Mouse (Mus musculus): ENCODE measurements around the gene Astn2. TPM values are rescaled to one million over a fixed set of nuclear protein-coding genes. Genes with fewer than 3 reads are reported as not detected.

Gene Astn2
- polyA plus RNA-seq, 1 experiment from 2014 or later, result 0.14 TPM

- Histone ChIP-seq H3K4me2 (ENCODE audit: low read depth, low read length) (no peak overlapping the region), H3K4me3 (ENCODE audit: low read length) (no peak overlapping the region), H3K4me1 (ENCODE audit: control insufficient read depth, insufficient read depth, low read length) (no peaks in the 10 kb centered on the region), H3K9me3 (replicated peaks; ENCODE audit: control insufficient read depth, low read length) (no peaks in the 10 kb centered on the region), H3K36me3 (ENCODE audit: control insufficient read depth, insufficient read depth) (no peaks in the 10 kb centered on the region), H3K9ac (ENCODE audit: low read length) (no peak overlapping the region), H3K27ac (ENCODE audit: low read length) (no peak overlapping the region), H3K27me3 (ENCODE audit: control insufficient read depth, insufficient read depth, low read length) (no peaks in the 10 kb centered on the region)
- WGBS, result 58% methylated on average over 2 of the region's 2 CpGs
- no peak for ATAC-seq (replicated peaks; ENCODE audit: extremely low read depth, insufficient read depth, low FRiP score)
Measured at GRCm38 (mm10) chr4:66232350-66232749, 172.1 kb downstream of the Astn2 start.

GRCm38 (mm10) chr4:66230735-66231134 lies 173.7 kb downstream of the Astn2 start:
- Histone ChIP-seq H3K9me3 (replicated peaks; ENCODE audit: control insufficient read depth, low read length) (no peaks in the 10 kb centered on the region), H3K27me3 (ENCODE audit: control insufficient read depth, insufficient read depth, low read length) (no peaks in the 10 kb centered on the region), H3K4me3 (ENCODE audit: low read length) (no peak overlapping the region), H3K36me3 (ENCODE audit: control insufficient read depth, insufficient read depth) (no peaks in the 10 kb centered on the region), H3K9ac (ENCODE audit: low read length) (no peak overlapping the region), H3K4me2 (ENCODE audit: low read depth, low read length) (no peak overlapping the region), H3K4me1 (ENCODE audit: control insufficient read depth, insufficient read depth, low read length) (no peaks in the 10 kb centered on the region), H3K27ac (ENCODE audit: low read length) (no peak overlapping the region)
- WGBS, result 81% methylated on average over 4 of the region's 4 CpGs
- ATAC-seq (replicated peaks; ENCODE audit: extremely low read depth, insufficient read depth, low FRiP score), result no peak

DNA sequence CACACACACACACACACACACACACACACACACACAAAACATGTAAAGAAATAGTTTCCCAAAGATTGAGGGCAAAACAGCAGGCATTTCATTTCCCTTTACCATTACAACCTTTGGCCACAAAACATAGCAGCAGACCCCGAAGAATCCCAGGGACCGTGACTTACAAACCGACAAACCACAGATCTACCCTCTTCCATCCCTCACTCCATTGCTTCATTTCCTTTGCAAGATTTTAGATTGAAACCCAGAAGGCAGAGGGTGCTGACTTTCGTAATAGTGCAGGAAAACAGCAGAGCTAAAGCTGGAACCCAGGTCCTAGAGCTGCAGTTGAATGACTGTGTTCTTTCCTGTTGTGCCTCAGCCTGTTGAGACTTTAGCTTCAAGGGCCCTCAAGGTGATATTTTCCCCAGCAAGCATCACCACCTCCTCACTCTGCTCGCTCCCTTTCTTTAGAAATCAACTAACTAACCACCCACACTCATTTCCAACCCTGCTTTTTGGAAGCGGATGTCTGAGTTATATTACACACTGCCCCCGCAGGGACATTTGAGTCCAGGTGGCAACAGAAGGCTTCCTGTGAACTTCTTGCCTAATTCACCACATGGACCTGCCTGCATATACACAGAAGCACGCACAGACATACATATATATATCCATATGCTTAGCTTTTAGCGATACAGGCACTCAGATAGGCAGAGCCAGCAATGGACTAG lies 181.7 kb downstream of the Astn2 start:
- H3K4me2 ChIP-seq (ENCODE audit: low read depth, low read length), result no peak overlapping the region
- no peak for ATAC-seq (replicated peaks; ENCODE audit: extremely low read depth, insufficient read depth, low FRiP score)
- no peak overlapping the region for H3K9ac ChIP-seq (ENCODE audit: low read length)
- no peak overlapping the region for H3K4me3 ChIP-seq (ENCODE audit: low read length)
- no peaks in the 10 kb centered on the region for H3K27me3 ChIP-seq (ENCODE audit: control insufficient read depth, insufficient read depth, low read length)
- WGBS, result 76% methylated on average over 9 of the region's 9 CpGs
- H3K36me3 ChIP-seq (ENCODE audit: control insufficient read depth, insufficient read depth), result no peaks in the 10 kb centered on the region
- no peaks in the 10 kb centered on the region for H3K4me1 ChIP-seq (ENCODE audit: control insufficient read depth, insufficient read depth, low read length)
- no peaks in the 10 kb centered on the region for H3K9me3 ChIP-seq (replicated peaks; ENCODE audit: control insufficient read depth, low read length)
- no peak overlapping the region for H3K27ac ChIP-seq (ENCODE audit: low read length)

GRCm38 (mm10) chr4:66215170-66215618 lies 189.2 kb downstream of the Astn2 start:
- no peak overlapping the region for H3K4me2 ChIP-seq (ENCODE audit: low read depth, low read length)
- no peak overlapping the region for H3K4me3 ChIP-seq (ENCODE audit: low read length)
- H3K27ac ChIP-seq (ENCODE audit: low read length), result no peak overlapping the region
- no peaks in the 10 kb centered on the region for H3K4me1 ChIP-seq (ENCODE audit: control insufficient read depth, insufficient read depth, low read length)
- no peak overlapping the region for H3K9ac ChIP-seq (ENCODE audit: low read length)
- ATAC-seq (replicated peaks; ENCODE audit: extremely low read depth, insufficient read depth, low FRiP score), result no peak
- no peaks in the 10 kb centered on the region for H3K27me3 ChIP-seq (ENCODE audit: control insufficient read depth, insufficient read depth, low read length)
- H3K36me3 ChIP-seq (ENCODE audit: control insufficient read depth, insufficient read depth), result no peaks in the 10 kb centered on the region
- WGBS, result 64% methylated on average over 9 of the region's 9 CpGs
- no peaks in the 10 kb centered on the region for H3K9me3 ChIP-seq (replicated peaks; ENCODE audit: control insufficient read depth, low read length)

DNA sequence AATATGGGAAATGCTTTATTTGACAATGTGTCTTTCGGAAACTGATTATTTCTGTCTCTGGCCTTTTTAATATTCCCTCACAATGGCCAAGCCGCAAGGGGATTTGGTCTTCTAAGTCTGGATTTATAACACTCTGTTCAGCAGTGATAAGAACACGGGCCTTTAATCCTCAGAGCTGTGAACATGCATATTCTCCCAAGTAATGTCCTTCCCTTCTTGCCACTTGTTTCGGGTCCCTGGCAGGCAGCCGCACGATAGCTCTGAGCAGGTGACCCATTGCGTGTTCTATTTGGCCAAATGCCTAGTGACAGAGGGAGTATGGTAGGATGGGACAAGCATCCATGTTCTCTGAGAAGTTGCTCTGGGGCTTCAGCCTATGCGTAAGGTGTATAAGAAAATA lies 214.8 kb downstream of the Astn2 start:
- Histone ChIP-seq H3K9ac (ENCODE audit: low read length) (no peak overlapping the region), H3K27ac (ENCODE audit: low read length) (no peak overlapping the region), H3K4me3 (ENCODE audit: low read length) (no peak overlapping the region), H3K4me2 (ENCODE audit: low read depth, low read length) (no peak overlapping the region), H3K36me3 (ENCODE audit: control insufficient read depth, insufficient read depth) (no peaks in the 10 kb centered on the region), H3K9me3 (replicated peaks; ENCODE audit: control insufficient read depth, low read length) (peaks cover 5% of the 10 kb centered on the region), H3K27me3 (ENCODE audit: control insufficient read depth, insufficient read depth, low read length) (no peaks in the 10 kb centered on the region), H3K4me1 (ENCODE audit: control insufficient read depth, insufficient read depth, low read length) (no peaks in the 10 kb centered on the region)
- WGBS, result 86% methylated on average over 8 of the region's 8 CpGs
- no peak for ATAC-seq (replicated peaks; ENCODE audit: extremely low read depth, insufficient read depth, low FRiP score)

DNA sequence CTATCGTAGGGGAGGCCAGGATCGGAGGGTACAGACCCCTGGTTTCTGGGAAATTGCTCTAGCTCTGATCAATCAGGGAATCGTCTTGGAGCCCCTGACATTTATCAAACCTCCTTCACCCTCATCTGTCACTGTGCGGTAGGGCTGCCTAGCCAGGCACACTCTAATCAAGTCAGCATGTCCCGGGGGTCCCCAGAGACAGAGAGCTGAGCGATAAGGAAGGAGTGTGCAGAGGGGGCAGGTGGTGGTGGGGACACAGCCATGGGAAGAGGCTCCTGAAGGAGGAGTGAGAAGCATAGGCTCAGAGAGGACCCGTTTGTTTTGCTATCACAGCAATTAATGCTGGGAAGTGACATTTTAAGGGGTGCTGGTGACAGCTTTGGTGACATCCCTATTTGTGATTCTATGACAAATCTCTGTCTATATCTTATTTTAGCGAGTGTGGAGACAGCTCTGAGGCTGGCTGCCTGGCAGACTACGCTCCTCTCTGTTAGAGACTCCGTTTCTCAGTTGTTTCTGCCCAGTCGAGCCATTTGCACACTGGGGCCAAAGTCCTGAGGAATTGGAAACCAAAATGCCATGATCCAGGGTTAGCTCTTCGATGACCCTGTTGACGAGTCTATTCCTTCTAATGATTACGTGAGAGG lies 228.4 kb downstream of the Astn2 start:
- 43% methylated on average over 14 of the region's 14 CpGs for WGBS
- Histone ChIP-seq H3K9ac (ENCODE audit: low read length) (no peak overlapping the region), H3K4me3 (ENCODE audit: low read length) (no peak overlapping the region), H3K4me2 (ENCODE audit: low read depth, low read length) (no peak overlapping the region), H3K36me3 (ENCODE audit: control insufficient read depth, insufficient read depth) (no peaks in the 10 kb centered on the region), H3K27me3 (ENCODE audit: control insufficient read depth, insufficient read depth, low read length) (no peaks in the 10 kb centered on the region), H3K4me1 (ENCODE audit: control insufficient read depth, insufficient read depth, low read length) (peaks cover 7% of the 10 kb centered on the region), H3K9me3 (replicated peaks; ENCODE audit: control insufficient read depth, low read length) (no peaks in the 10 kb centered on the region), H3K27ac (ENCODE audit: low read length) (no peak overlapping the region)
- no peak for ATAC-seq (replicated peaks; ENCODE audit: extremely low read depth, insufficient read depth, low FRiP score)

DNA sequence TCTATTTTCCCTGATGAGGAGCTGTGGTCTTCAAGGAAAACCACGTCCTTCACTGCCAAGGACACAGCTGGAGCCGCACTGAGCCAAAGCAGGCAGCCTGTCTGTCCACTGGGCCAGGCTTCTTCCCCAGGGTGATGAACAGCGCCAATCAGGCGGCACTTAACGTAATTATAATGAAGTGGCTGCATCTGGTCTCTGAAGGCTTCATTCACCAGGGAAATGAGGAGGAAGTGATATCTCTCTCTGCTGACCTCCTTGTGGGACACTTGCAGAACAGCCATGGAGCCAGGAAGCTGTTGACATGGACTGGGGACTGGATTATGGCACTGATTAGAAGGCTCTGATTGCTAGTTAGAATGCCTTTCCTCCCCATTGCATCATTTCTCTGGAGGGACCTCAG lies 232.8 kb downstream of the Astn2 start:
- Histone ChIP-seq H3K4me3 (ENCODE audit: low read length) (no peak overlapping the region), H3K27me3 (ENCODE audit: control insufficient read depth, insufficient read depth, low read length) (no peaks in the 10 kb centered on the region), H3K9ac (ENCODE audit: low read length) (no peak overlapping the region), H3K27ac (ENCODE audit: low read length) (no peak overlapping the region), H3K9me3 (replicated peaks; ENCODE audit: control insufficient read depth, low read length) (no peaks in the 10 kb centered on the region), H3K36me3 (ENCODE audit: control insufficient read depth, insufficient read depth) (no peaks in the 10 kb centered on the region), H3K4me2 (ENCODE audit: low read depth, low read length) (no peak overlapping the region), H3K4me1 (ENCODE audit: control insufficient read depth, insufficient read depth, low read length) (peaks cover 7% of the 10 kb centered on the region)
- ATAC-seq (replicated peaks; ENCODE audit: extremely low read depth, insufficient read depth, low FRiP score), result peak; percentile 69
- WGBS, result 31% methylated on average over 5 of the region's 5 CpGs

GRCm38 (mm10) chr4:66170787-66171186 lies 233.6 kb downstream of the Astn2 start:
- 87% methylated on average over 3 of the region's 3 CpGs for WGBS
- no peak for ATAC-seq (replicated peaks; ENCODE audit: extremely low read depth, insufficient read depth, low FRiP score)
- H3K4me1 ChIP-seq (ENCODE audit: control insufficient read depth, insufficient read depth, low read length), result peaks cover 3% of the 10 kb centered on the region
- no peaks in the 10 kb centered on the region for H3K27me3 ChIP-seq (ENCODE audit: control insufficient read depth, insufficient read depth, low read length)
- H3K4me2 ChIP-seq (ENCODE audit: low read depth, low read length), result no peak overlapping the region
- no peaks in the 10 kb centered on the region for H3K36me3 ChIP-seq (ENCODE audit: control insufficient read depth, insufficient read depth)
- H3K9ac ChIP-seq (ENCODE audit: low read length), result no peak overlapping the region
- no peak overlapping the region for H3K27ac ChIP-seq (ENCODE audit: low read length)
- no peak overlapping the region for H3K4me3 ChIP-seq (ENCODE audit: low read length)
- no peaks in the 10 kb centered on the region for H3K9me3 ChIP-seq (replicated peaks; ENCODE audit: control insufficient read depth, low read length)

- Histone ChIP-seq H3K27ac (ENCODE audit: low read length) (no peak overlapping the region), H3K4me3 (ENCODE audit: low read length) (no peak overlapping the region), H3K9me3 (replicated peaks; ENCODE audit: control insufficient read depth, low read length) (no peaks in the 10 kb centered on the region), H3K9ac (ENCODE audit: low read length) (no peak overlapping the region), H3K36me3 (ENCODE audit: control insufficient read depth, insufficient read depth) (no peaks in the 10 kb centered on the region), H3K4me2 (ENCODE audit: low read depth, low read length) (no peak overlapping the region), H3K4me1 (ENCODE audit: control insufficient read depth, insufficient read depth, low read length) (peaks cover 3% of the 10 kb centered on the region), H3K27me3 (ENCODE audit: control insufficient read depth, insufficient read depth, low read length) (no peaks in the 10 kb centered on the region)
- WGBS, result 40% methylated on average over 2 of the region's 2 CpGs
- no peak for ATAC-seq (replicated peaks; ENCODE audit: extremely low read depth, insufficient read depth, low FRiP score)
Measured at GRCm38 (mm10) chr4:66169485-66169884, 234.9 kb downstream of the Astn2 start.
